Mouse (Mus musculus): ENCODE results near the gene Tmem185b.

The Tmem185b gene

DNA sequence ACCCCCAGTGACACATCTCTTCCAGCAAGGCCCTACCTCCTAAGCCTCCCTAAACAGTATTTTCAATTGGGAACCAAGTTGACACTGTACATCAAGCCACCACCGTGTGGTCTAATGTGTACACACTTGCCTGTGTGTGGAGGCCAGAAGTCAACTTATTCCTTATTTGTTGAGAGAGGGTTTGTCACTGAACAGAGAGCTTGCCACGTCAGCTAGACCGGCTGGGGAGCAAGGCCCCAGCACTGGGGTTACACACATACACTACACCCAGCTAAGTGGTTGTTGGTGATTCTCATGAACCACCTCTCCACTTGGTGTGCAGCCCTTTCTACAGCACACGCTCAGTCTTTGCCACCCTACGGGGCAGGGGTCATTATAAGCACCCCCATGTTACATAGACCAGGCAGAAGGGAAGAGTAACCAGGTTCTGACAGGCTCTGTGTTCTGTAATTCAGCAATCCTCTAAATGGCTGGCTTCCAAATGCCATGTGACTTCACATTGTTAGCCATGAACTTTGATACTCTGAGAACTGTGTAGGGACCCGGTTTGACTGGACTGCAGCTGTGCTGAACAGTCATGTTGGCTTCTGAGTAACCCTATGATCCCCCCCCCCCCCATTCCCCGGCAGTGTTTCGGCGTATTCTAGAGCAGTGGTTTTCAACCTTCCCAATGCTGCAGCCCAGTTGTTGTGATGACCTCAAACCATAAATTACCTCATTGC is 15.0 kb downstream of the Tmem185b start:
- DNase-seq: no peak

DNA sequence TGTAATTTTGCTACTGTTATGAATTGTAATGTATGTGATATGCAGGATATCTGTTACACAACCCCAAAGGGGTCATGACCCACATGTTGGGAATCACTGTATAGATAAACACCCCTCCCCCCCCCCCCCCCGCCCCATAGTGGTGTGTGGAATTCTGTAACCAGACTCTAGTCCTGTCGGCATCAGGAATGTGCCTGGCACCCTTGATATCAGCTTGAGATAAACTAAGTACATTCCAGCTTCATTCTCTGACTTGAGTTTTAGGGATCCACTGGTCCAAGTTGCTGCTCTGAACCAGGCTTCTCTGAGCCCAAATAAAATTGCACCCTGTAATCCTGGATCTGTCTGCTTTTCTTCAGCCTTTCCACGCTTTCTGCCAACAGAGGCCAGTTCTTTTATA is 15.6 kb downstream of the Tmem185b start:
- DNase-seq: no peak

DNA sequence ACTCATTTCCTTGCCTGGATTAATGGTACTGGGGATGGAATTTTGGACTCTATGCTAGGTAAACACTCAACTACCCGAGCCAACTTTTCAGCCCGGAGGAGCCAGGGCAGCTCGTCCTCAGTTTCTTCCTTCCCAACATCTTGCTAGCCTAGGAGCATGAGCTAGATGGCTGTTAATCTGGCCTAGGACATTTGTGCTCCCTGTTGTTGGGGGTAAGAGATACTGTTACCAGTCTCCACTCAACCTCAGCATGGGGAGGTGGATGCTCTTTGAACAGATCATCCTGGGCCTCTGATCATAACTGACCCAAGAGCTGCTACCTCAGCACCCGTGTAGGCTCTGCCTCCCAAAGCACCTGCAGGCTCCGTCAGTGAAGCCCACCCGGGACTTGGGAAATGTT is 17.4 kb downstream of the Tmem185b start:
- DNase-seq: no peak

DNA sequence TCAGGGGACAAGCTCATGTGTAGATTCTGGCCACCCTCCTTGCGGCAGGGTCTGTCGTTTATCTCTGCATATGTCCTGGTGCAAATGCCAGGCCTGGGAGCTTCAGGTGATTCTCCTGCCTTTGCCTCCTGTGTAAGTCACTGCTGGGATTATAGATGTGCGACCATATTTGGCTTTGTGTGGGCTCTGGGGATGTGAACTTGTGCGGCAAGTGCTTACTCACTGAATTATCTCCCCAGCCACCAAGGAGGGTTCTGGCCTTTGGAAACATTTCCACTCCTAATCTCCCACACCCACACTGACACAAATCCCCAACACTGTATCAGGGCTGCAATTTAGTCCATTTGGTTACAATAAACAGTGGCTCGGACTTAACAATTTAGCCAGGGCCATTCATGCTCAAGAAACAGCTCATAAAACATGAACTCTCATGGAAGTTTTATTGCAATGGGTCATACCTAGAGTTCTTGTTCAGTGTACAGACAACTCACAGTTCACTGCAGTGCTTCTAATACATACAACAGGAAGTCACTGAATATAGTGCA is 18.7 kb downstream of the Tmem185b start:
- DNase-seq: no peak

DNA sequence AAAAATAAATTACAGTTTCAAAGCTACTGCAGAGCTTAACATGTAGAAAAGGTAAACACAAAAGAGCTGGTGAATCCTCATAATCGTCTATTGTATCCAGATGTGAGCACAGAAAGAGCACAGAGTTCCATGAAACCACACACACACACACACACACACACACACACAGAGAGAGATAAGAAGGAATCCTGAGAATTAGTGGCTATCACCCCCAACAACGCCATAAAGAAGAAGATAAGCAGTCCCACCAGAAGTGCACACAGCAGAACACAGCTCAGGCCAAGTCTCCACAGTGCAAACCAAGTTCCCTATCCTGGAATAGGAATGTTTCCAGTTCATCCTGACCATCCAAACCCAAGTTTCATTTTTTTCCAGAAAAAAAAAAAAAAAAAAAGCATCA is 19.2 kb downstream of the Tmem185b start:
- DNase-seq: no peak

DNA sequence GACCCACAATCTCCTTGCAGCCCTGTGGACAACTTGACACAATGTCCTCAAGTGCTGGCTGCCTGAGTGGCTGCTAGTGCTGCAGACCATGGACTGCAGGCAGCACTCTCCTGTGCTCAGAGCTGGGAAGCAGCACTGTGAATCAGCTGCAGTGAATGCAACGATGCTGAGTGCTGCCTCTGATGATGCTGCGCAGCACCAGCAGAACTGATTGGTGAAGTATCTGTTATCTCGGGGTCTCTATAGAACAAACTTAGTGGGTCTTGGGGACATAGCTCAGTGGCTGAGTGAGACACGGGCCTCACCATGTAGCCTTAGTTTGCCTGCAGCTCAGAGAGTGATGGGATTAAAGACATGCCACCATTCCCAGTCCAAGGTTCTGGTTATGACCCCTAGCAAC is 19.7 kb downstream of the Tmem185b start:
- no peak for DNase-seq

DNA sequence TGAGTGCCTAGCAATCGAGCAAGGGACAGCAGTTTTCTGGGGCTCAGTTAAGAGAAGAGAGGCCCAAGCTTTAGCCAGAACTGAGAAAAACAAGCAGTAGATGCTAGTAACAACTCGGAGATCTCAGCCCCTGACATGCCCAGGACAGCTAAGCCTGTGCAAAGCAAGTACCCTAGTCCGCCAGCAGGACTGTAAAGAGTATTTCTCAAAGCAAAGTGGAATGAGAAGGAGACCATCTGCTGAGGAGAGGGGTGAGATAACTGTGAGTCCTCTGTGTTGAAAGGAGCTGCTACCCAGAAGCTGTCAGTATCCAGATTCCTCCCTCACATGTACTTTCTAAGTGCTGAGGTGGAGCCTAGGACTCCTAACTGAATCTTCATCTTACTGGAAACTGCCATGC is 20.5 kb downstream of the Tmem185b start:
- peak; percentile 30 for DNase-seq

DNA sequence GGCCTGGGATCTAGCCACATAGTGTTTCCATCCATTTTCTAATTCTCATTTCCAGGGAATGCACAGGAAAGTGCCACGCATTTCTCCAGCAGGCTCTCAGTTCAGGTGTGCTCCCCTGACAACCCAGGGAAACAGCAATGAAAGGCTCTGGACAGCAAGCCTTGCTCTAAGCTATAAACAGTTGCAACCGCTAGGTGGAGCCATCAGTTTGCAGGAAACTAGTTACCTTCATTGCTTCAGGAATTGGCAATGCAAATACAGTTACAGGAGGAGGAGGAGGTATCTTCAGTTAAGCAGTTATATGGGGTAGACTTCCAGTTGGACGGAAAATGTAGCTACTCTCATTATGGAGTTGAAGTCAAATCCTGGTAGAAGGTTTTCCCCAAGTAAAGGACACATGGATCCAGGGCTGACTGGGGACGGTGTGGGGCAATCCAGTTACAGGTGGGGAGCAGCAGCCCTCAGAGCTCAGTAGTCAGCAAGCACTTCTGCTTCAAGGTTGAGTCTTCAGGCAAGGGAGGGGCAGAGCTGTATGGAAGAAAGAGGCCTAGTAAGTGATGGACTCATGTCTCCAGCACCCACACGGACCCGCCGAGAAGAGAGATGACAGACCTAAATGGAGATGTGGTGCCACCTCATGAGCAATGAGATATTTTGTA is 22.8 kb downstream of the Tmem185b start:
- DNase-seq: peak; percentile 91

DNA sequence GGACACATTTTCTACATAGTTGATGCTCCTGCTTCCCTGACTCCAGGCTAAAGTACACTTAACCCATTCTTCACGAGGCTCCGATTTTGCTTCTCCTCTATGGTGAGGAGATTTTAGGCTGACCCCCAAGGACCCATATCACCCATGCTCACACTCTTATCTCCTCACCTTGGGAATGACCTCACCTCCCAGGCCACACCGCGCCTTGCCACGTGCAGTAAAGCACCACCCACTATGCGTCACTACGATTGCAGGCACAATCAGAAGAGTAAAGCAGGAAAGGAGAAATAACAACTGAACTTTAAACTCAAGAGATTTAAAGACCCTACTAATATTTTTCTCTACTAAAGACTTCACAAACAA is 23.3 kb downstream of the Tmem185b start:
- DNase-seq: no peak

DNA sequence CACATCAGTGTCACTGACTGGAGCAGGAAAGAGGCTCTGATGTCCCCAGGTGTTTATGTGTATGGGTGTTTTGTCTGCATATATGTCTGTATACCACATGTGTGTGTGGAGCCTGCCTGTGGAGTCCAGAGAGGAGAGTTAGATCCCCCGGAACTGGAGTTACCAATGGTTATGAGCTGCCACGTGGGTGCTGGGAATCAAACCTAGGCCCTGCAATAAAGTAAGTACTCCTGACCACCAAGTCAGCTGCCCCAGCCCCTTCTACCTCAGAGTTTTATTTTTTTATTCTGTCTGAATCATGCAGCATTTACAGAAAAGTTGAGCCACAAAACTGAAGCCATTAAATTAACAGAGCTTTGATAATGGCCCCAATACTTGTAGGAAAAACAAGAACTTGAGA is 24.1 kb downstream of the Tmem185b start:
- DNase-seq: no peak

DNA sequence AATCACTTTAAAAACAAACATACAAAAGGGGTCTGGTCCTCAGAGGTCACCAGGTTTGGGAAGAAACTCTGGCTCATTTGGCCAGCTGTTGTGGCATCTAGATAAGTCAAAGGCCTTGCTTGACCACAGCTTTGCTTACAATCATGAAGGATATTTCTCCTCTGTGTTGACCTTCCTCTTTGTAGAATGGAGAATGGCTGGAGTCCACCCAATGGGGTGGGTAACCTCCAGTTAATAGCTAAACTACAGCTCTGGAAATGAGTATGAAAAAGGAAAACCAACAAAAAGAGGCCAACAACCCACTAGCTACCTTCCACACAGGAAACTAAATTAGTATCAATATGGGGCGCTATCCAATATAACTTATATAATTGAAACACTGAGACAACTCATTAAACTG is 25.7 kb downstream of the Tmem185b start:
- DNase-seq: no peak

DNA sequence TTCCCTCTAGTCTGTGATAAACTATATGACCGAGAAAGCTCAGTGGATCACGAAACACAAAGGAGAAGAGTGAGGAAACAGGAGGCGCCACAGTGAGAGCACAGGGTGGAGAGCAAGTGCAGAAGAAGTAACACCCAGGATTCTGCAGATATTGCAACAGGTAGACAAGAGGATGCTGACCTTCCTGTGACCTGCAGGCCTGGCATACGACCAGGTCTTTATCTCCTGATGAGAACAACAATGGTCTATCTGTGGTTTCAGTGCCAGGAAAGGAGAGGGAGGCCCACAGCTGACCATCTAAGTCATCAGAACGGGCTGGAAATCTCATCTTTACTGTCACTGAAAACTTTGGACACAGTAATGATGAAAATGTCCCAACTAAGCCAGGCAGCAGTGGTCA is 29.7 kb downstream of the Tmem185b start:
- no peak for DNase-seq

DNA sequence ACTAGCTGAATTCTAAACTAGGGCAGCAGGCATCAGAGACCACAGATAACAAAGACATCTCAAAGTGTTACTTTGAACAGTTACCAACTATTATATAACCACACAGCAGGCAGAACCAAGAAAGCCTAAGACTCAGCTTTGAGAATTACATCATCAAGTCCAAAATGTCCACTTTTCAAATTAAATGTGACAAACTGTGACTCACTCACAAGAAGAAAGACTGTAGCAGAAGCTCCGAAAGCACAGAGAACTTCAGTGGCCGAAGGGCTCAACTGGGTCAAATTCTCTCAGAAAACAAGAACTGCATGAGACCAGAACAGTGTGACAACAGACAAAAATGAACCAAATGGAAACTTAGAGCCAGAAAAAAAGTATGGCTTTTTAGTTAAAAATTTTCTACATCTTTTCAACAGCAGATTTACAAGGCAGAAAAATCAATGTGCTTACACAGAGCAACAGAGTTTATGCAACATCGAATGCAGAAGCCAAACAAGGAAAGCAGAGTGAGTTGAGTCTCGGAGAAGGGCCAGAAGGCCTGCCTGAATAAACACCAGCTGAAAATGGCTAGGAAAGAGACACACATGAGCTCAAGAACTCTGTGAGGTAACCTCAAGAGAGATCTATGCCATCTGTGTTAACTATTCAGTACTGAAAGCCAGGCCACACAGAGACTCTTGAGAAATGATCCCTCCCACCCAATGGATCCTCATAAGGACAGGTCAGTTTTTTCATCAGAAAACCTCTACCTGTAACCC is 31.9 kb downstream of the Tmem185b start:
- DNase-seq: no peak

DNA sequence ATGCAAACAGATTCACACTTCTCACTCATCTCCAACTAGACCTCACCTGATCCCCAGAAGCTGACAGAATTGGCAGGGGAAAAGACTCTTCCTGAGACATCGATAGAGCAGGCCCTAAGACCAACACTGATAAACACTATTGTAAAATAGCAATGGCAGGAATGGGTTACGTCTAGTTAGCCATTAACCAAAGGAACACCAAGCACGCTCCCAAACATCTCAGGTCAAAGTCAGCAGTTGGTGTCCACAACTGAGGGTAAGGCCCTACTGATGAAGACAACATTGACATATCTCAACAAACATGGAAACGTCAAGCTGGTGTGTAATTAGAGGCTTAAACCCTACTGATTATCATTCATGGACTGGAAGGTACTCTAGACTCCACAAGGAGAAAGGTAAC is 39.6 kb downstream of the Tmem185b start:
- DNase-seq: no peak

DNA sequence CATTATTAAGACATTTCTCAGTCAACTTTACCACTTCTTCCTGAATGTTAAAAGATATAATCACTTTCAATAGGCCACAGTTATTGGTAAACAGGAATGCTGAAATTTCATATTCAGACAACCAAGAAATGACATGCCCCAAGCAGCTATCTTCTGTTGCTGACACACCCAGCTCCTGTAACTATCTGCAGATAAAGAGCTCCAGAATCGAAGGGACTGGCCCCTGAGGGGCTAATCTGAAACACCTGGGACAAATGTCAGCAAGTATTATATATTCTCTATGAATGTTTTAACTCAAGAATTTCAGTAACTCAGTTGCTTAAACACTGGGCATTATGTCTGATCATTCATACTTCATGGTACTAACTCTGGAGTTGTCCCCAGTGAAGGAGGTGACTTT is 44.2 kb downstream of the Tmem185b start:
- no peak for DNase-seq
